Mouse (Mus musculus): Measurements from ENCODE around the gene Fitm2. TPM values are rescaled to one million over a fixed set of nuclear protein-coding genes. Genes with fewer than 3 reads are reported as not detected.
A peak's percentile ranks its signal among the peaks of the same experiment; 100 is the strongest.

Fitm2 gene
- 10 to 100 TPM; 17.8 to 20.5 TPM for total RNA-seq (2021)
- long read RNA-seq, experiment 1, partial matches to known transcripts, result 0 of 12 reads
- long read RNA-seq, experiment 1, other reads (novel, unspliced or antisense), result 10 of 12 reads
- long read RNA-seq, experiment 2, transcript Fitm2-201 (2 exons, 3,967 nt), result major isoform, 8 of 22 reads
- long read RNA-seq, experiment 2, partial matches to known transcripts, result 0 of 22 reads
- long read RNA-seq, experiment 2, other reads (novel, unspliced or antisense), result 14 of 22 reads

- DNase-seq (ENCODE audit: low spot score in 2 of 2), result peak; percentile 96 to 98
These were observed at the start of gene Fitm2 for GRCm38 (mm10) chr2:163472466-163472851. Gene Fitm2, minus strand, starts transcription at chr2:163472629.

- DNase-seq (ENCODE audit: low spot score in 2 of 2), result no peak
These were observed 34.0 kb upstream of the Fitm2 start, which contains the start of gene Hnf4a for GRCm38 (mm10) chr2:163506300-163507004. Gene Hnf4a, plus strand, starts transcription at chr2:163506808.

GRCm38 (mm10) chr2:163503191-163503590 lies 30.8 kb upstream of the Fitm2 start:
- no peak for DNase-seq (ENCODE audit: low spot score in 2 of 2)

- DNase-seq (ENCODE audit: low spot score in 2 of 2), result no peak
These were observed 29.8 kb upstream of the Fitm2 start for GRCm38 (mm10) chr2:163502219-163502618.

- DNase-seq (ENCODE audit: low spot score in 2 of 2), result no peak
These were observed 22.0 kb upstream of the Fitm2 start for GRCm38 (mm10) chr2:163494456-163494855.

GRCm38 (mm10) chr2:163493976-163494375 lies 21.5 kb upstream of the Fitm2 start:
- DNase-seq (ENCODE audit: low spot score in 2 of 2), result no peak

- DNase-seq (ENCODE audit: low spot score in 2 of 2), result no peak
These were observed 20.6 kb upstream of the Fitm2 start for GRCm38 (mm10) chr2:163493031-163493430.

GRCm38 (mm10) chr2:163492018-163492417 lies 19.6 kb upstream of the Fitm2 start, which contains the start of gene R3hdml:
Gene R3hdml, plus strand, starts transcription at chr2:163492318.
- no peak for DNase-seq (ENCODE audit: low spot score in 2 of 2)

GRCm38 (mm10) chr2:163491351-163491750 lies 18.9 kb upstream of the Fitm2 start:
- no peak for DNase-seq (ENCODE audit: low spot score in 2 of 2)

GRCm38 (mm10) chr2:163490656-163491055 lies 18.2 kb upstream of the Fitm2 start:
- no peak for DNase-seq (ENCODE audit: low spot score in 2 of 2)

- no peak for DNase-seq (ENCODE audit: low spot score in 2 of 2)
These were observed 17.4 kb upstream of the Fitm2 start for GRCm38 (mm10) chr2:163489725-163490291.

- DNase-seq (ENCODE audit: low spot score in 2 of 2), result no peak
These were observed 14.9 kb upstream of the Fitm2 start for GRCm38 (mm10) chr2:163487360-163487759.

- no peak for DNase-seq (ENCODE audit: low spot score in 2 of 2)
These were observed 9.2 kb upstream of the Fitm2 start for GRCm38 (mm10) chr2:163481539-163482029.

GRCm38 (mm10) chr2:163480191-163480825 lies 7.9 kb upstream of the Fitm2 start:
- DNase-seq (ENCODE audit: low spot score in 2 of 2), result no peak

- DNase-seq (ENCODE audit: low spot score in 2 of 2), result no peak
These were observed 541 bp downstream of the Fitm2 start for GRCm38 (mm10) chr2:163471710-163472465.

GRCm38 (mm10) chr2:163471136-163471535 lies 1.3 kb downstream of the Fitm2 start:
- DNase-seq (ENCODE audit: low spot score in 2 of 2), result no peak

- DNase-seq (ENCODE audit: low spot score in 2 of 2), result no peak
These were observed 2.7 kb downstream of the Fitm2 start for GRCm38 (mm10) chr2:163469711-163470110.

GRCm38 (mm10) chr2:163468866-163469265 lies 3.6 kb downstream of the Fitm2 start:
- DNase-seq (ENCODE audit: low spot score in 2 of 2), result no peak

- no peak for DNase-seq (ENCODE audit: low spot score in 2 of 2)
These were observed 4.8 kb downstream of the Fitm2 start for GRCm38 (mm10) chr2:163467585-163467984.

GRCm38 (mm10) chr2:163466771-163467170 lies 5.7 kb downstream of the Fitm2 start:
- DNase-seq (ENCODE audit: low spot score in 2 of 2), result no peak

- DNase-seq (ENCODE audit: low spot score in 2 of 2), result no peak
These were observed 7.9 kb downstream of the Fitm2 start for GRCm38 (mm10) chr2:163464562-163464961.
